Mouse (Mus musculus) liver, adult 2 months (tissue): ENCODE measurements at regions not wholly inside any gene's neighbourhood (a gene's known extent, or its start where the extent isn't known, plus 50 kb on each side); places are given as distances from the start of the nearest gene placed in this dataset.
A peak's percentile ranks its signal among the peaks of the same experiment; 100 is the strongest.

Source experiments
- DNase-seq: peaks from one replicate; pipeline ENCODE4 v3.0.0-alpha.2; 2011; ENCODE audit warnings: low read depth, low spot score; ENCODE audit errors: extremely low read depth
- H3K27ac ChIP-seq: fragments of 200-500 bp; replicated peaks from 2 replicates; pipeline ENCODE4 v1.5.1; 2012; ENCODE audit warnings: low read depth, mild to moderate bottlenecking, control low read depth, inconsistent platforms, low read length; ENCODE audit not compliant: insufficient read depth
- H3K27me3 ChIP-seq: fragments of 200-500 bp; 2 replicates; pipeline ENCODE4 v1.6.1; 2012; ENCODE audit warnings: mild to moderate bottlenecking, moderate library complexity, low read length, inconsistent platforms; ENCODE audit not compliant: control insufficient read depth, insufficient read depth
- H3K36me3 ChIP-seq: fragments of 200-500 bp; 2 replicates; pipeline ENCODE4 v1.6.1; 2012; ENCODE audit warnings: low read length, inconsistent platforms; ENCODE audit not compliant: control insufficient read depth, insufficient read depth
- H3K4me1 ChIP-seq: fragments of 200-500 bp; 2 replicates; pipeline ENCODE4 v1.6.1; 2011; ENCODE audit warnings: low read length; ENCODE audit not compliant: control insufficient read depth, insufficient read depth
- H3K4me3 ChIP-seq: fragments of 200-500 bp; 2 replicates; pipeline ENCODE4 v1.5.1; 2011; ENCODE audit warnings: low read depth, mild to moderate bottlenecking, control low read depth, low read length, moderate library complexity; ENCODE audit not compliant: insufficient read depth
- H3K79me2 ChIP-seq: fragments of 200-500 bp; 2 replicates; pipeline ENCODE4 v1.6.1; 2012; ENCODE audit warnings: inconsistent platforms, mild to moderate bottlenecking, low read length, moderate library complexity; ENCODE audit not compliant: control insufficient read depth, insufficient read depth
- H3K9ac ChIP-seq: fragments of 200-500 bp; 2 replicates; pipeline ENCODE4 v1.6.1; 2012; ENCODE audit warnings: low read depth, mild to moderate bottlenecking, control low read depth, inconsistent platforms, low read length
- CTCF ChIP-seq: fragments of 200-500 bp; IDR thresholded peaks from 2 replicates; pipeline ENCODE4 v1.5.1; 2011; ENCODE audit warnings: low read depth, low read length, control low read depth
- POLR2A ChIP-seq: fragments of 200-500 bp; IDR thresholded peaks from 2 replicates; pipeline ENCODE4 v1.6.1; 2011; ENCODE audit warnings: low read length, control low read depth; ENCODE audit not compliant: insufficient read depth; ENCODE audit errors: extremely low read depth
- WGBS: fragments of 180-500 bp; shearing (Covaris S2); methylation state at CpG from one replicate; pipeline ENCODE4 v1.1.7; 2018; 5-methylcytosine and 5-hydroxymethylcytosine counted together

GRCm38 (mm10) chr5:133175636-133176035, 632.5 kb upstream of the Auts2 start:
- no peak for DNase-seq
- H3K9ac ChIP-seq = no peak overlapping the region
- H3K4me1 ChIP-seq = no peaks in the 10 kb centered on the region
- no peak overlapping the region for H3K27ac ChIP-seq
- no peaks in the 10 kb centered on the region for H3K36me3 ChIP-seq
- WGBS = 85% methylated on average over 6 of the region's 6 CpGs
- no peak overlapping the region for H3K4me3 ChIP-seq
- H3K27me3 ChIP-seq = no peaks in the 10 kb centered on the region
- H3K79me2 ChIP-seq = no peaks in the 10 kb centered on the region
- TF ChIP-seq CTCF (no peak), POLR2A (no peak)

GRCm38 (mm10) chr5:133173155-133173723, 630.1 kb upstream of the Auts2 start:
- DNase-seq = peak; percentile 35
- Histone ChIP-seq H3K9ac (no peak overlapping the region), H3K27me3 (no peaks in the 10 kb centered on the region), H3K36me3 (no peaks in the 10 kb centered on the region), H3K27ac (peak overlapping the region; percentile 19; the same call in 1 of the 2 replicates), H3K4me1 (no peaks in the 10 kb centered on the region), H3K4me3 (no peak overlapping the region), H3K79me2 (no peaks in the 10 kb centered on the region)
- TF ChIP-seq CTCF (no peak), POLR2A (no peak)
- 27% methylated on average over 6 of the region's 6 CpGs for WGBS

GRCm38 (mm10) chr5:133172686-133173085, 629.5 kb upstream of the Auts2 start:
- no peak for DNase-seq
- peak overlapping the region; percentile 19; the same call in 1 of the 2 replicates for H3K27ac ChIP-seq
- H3K36me3 ChIP-seq = no peaks in the 10 kb centered on the region
- H3K4me3 ChIP-seq = no peak overlapping the region
- H3K4me1 ChIP-seq = no peaks in the 10 kb centered on the region
- no peaks in the 10 kb centered on the region for H3K79me2 ChIP-seq
- TF ChIP-seq POLR2A (no peak), CTCF (no peak)
- no peaks in the 10 kb centered on the region for H3K27me3 ChIP-seq
- 78% methylated on average over 4 of the region's 4 CpGs for WGBS
- no peak overlapping the region for H3K9ac ChIP-seq

- Histone ChIP-seq H3K4me3 (no peak overlapping the region), H3K79me2 (no peaks in the 10 kb centered on the region), H3K9ac (no peak overlapping the region), H3K4me1 (no peaks in the 10 kb centered on the region), H3K27ac (no peak overlapping the region), H3K36me3 (no peaks in the 10 kb centered on the region), H3K27me3 (no peaks in the 10 kb centered on the region)
- DNase-seq = no peak
- WGBS = 61% methylated on average over 1 of the region's 1 CpGs
- no peak for TF ChIP-seq CTCF
- no peak for TF ChIP-seq POLR2A
These were observed 628.1 kb upstream of the Auts2 start for GRCm38 (mm10) chr5:133171266-133171665.

GRCm38 (mm10) chr5:133167576-133167975, 624.4 kb upstream of the Auts2 start:
- Histone ChIP-seq H3K27ac (no peak overlapping the region), H3K79me2 (no peaks in the 10 kb centered on the region), H3K9ac (no peak overlapping the region), H3K36me3 (no peaks in the 10 kb centered on the region), H3K27me3 (no peaks in the 10 kb centered on the region), H3K4me3 (no peak overlapping the region), H3K4me1 (no peaks in the 10 kb centered on the region)
- DNase-seq = no peak
- WGBS = 67% methylated on average over 2 of the region's 2 CpGs
- TF ChIP-seq POLR2A (no peak), CTCF (no peak)

- WGBS = 49% methylated on average over 5 of the region's 5 CpGs
- no peak for TF ChIP-seq POLR2A
- TF ChIP-seq CTCF = no peak
These were observed 623.9 kb upstream of the Auts2 start for GRCm38 (mm10) chr5:133167001-133167461.

More at GRCm38 (mm10) chr5:133167001-133167461, 623.9 kb upstream of the Auts2 start:
- Histone ChIP-seq H3K4me3 (no peak overlapping the region), H3K36me3 (no peaks in the 10 kb centered on the region), H3K27me3 (no peaks in the 10 kb centered on the region), H3K4me1 (no peaks in the 10 kb centered on the region), H3K79me2 (no peaks in the 10 kb centered on the region), H3K27ac (no peak overlapping the region), H3K9ac (no peak overlapping the region)
- DNase-seq = peak; percentile 33
